Mouse (Mus musculus): ENCODE measurements around the gene Tnip3. TPM values are rescaled to one million over a fixed set of nuclear protein-coding genes. Genes with fewer than 3 reads are reported as not detected.

Gene Tnip3
- polyA plus RNA-seq, 1 experiment from 2014 or later, result not detected

GRCm38 (mm10) chr6:65669971-65670370 lies 144.9 kb downstream of the Tnip3 start:
- no peak overlapping the region for H3K27ac ChIP-seq (replicated peaks)
- no peaks in the 10 kb centered on the region for H3K36me3 ChIP-seq
- peaks cover 6% of the 10 kb centered on the region; the same call in 1 of the 2 replicates for H3K27me3 ChIP-seq
- H3K4me3 ChIP-seq, result no peak overlapping the region
- H3K4me1 ChIP-seq (replicated peaks), result peaks cover 31% of the 10 kb centered on the region
- WGBS, result 28% methylated on average over 2 of the region's 2 CpGs
- H3K9ac ChIP-seq, result 0 out of 2 replicates have a peak overlapping the region, but pooled peaks have one; percentile 31
- H3K9me3 ChIP-seq, result no peaks in the 10 kb centered on the region
- H3K4me2 ChIP-seq, result peak overlapping the region; percentile 90
- no peak for ATAC-seq (ENCODE audit: low read depth)

- H3K9ac ChIP-seq, result peak overlapping the region; percentile 81
- H3K27me3 ChIP-seq, result peaks cover 6% of the 10 kb centered on the region; the same call in 1 of the 2 replicates
- peaks cover 31% of the 10 kb centered on the region for H3K4me1 ChIP-seq (replicated peaks)
- ATAC-seq (ENCODE audit: low read depth), result peak; percentile 66
- H3K9me3 ChIP-seq, result no peaks in the 10 kb centered on the region
- WGBS, result 2% methylated on average over 20 of the region's 21 CpGs
- H3K36me3 ChIP-seq, result no peaks in the 10 kb centered on the region
- H3K27ac ChIP-seq (replicated peaks), result peak overlapping the region; percentile 65
- H3K4me2 ChIP-seq, result peak overlapping the region; percentile 90
- peak overlapping the region; percentile 72 for H3K4me3 ChIP-seq
Observed at GRCm38 (mm10) chr6:65670981-65671411, 145.9 kb downstream of the Tnip3 start.

- H3K9ac ChIP-seq, result peak within 1 kb of the TSS; percentile 81
- H3K4me3 ChIP-seq, result peak within 1 kb of the TSS; percentile 72
- H3K27ac ChIP-seq (replicated peaks), result peak within 1 kb of the TSS; percentile 77
- peak within 1 kb of the TSS; percentile 90 for H3K4me2 ChIP-seq
- H3K4me1 ChIP-seq (replicated peaks), result peaks cover 35% of the 10 kb centered on the region
- H3K9me3 ChIP-seq, result no peaks in the 10 kb centered on the region
- WGBS, result under 1% methylated on average over 22 of the region's 45 CpGs
- no peaks in the 10 kb centered on the region for H3K36me3 ChIP-seq
- ATAC-seq (ENCODE audit: low read depth), result peak; percentile 90
- peaks cover 6% of the 10 kb centered on the region; the same call in 1 of the 2 replicates for H3K27me3 ChIP-seq
Observed at GRCm38 (mm10) chr6:65671451-65671850, 146.3 kb downstream of the Tnip3 start, which contains the start of gene Ndnf. TSS of gene Ndnf (plus strand) at chr6:65671590.

GRCm38 (mm10) chr6:65672131-65673031 lies 147.3 kb downstream of the Tnip3 start:
- H3K27ac ChIP-seq (replicated peaks), result peak overlapping the region; percentile 77
- H3K4me2 ChIP-seq, result peak overlapping the region; percentile 90
- H3K36me3 ChIP-seq, result no peaks in the 10 kb centered on the region
- WGBS, result under 1% methylated on average over 57 of the region's 57 CpGs
- peaks cover 36% of the 10 kb centered on the region for H3K4me1 ChIP-seq (replicated peaks)
- H3K9me3 ChIP-seq, result no peaks in the 10 kb centered on the region
- peak overlapping the region; percentile 81 for H3K9ac ChIP-seq
- H3K27me3 ChIP-seq, result peaks cover 6% of the 10 kb centered on the region; the same call in 1 of the 2 replicates
- H3K4me3 ChIP-seq, result peak overlapping the region; percentile 72
- peak; percentile 55 for ATAC-seq (ENCODE audit: low read depth)

Other genes with a start within 250 kb of the Tnip3 start
- gene C130060K24Rik, start 144.2 kb upstream of the Tnip3 start, polyA plus RNA-seq (2015; fragmentation: Nextera tagmentation; extraction: Ambion mirVana), result 0.22 and 0.58 TPM in 2 replicates
- 9.9 and 10.1 TPM in 2 replicates for gene Ndnf, start 146.3 kb downstream of the Tnip3 start, polyA plus RNA-seq (2015; fragmentation: Nextera tagmentation; extraction: Ambion mirVana)

Measured in neural tube, embryonic 13.5 days (tissue).